Mouse (Mus musculus) adrenal gland, adult (tissue): ENCODE data around the gene Men1.

Experiments used
- DNase-seq, 2 experiments: peaks; one replicate each; pipeline ENCODE4 v3.0.0; 2022 to 2023; ENCODE audit warnings: low spot score in 1 of 2; ENCODE audit not compliant: inconsistent age in 2 of 2

Gene Men1

GRCm38 (mm10) chr19:6386234-6386633 is 51.5 kb downstream of the Men1 start:
- no peak for DNase-seq

GRCm38 (mm10) chr19:6388006-6388405 is 53.2 kb downstream of the Men1 start:
- DNase-seq: peak; percentile 82 to 85

GRCm38 (mm10) chr19:6389803-6390202 is 55.0 kb downstream of the Men1 start:
- peak in 1 of 2 experiments; percentile 17 for DNase-seq

- DNase-seq: no peak
Measured at GRCm38 (mm10) chr19:6390251-6390650, 55.5 kb downstream of the Men1 start.
